Mouse (Mus musculus) thymus, adult 18-20 months (tissue): ENCODE results near the gene Olfr740.

Experiments used
- DNase-seq, 2 experiments: peaks; one replicate each; pipeline ENCODE4 v3.0.0; 2022; ENCODE audit warnings: mixed read lengths in 2 of 2

Gene Olfr740

DNA sequence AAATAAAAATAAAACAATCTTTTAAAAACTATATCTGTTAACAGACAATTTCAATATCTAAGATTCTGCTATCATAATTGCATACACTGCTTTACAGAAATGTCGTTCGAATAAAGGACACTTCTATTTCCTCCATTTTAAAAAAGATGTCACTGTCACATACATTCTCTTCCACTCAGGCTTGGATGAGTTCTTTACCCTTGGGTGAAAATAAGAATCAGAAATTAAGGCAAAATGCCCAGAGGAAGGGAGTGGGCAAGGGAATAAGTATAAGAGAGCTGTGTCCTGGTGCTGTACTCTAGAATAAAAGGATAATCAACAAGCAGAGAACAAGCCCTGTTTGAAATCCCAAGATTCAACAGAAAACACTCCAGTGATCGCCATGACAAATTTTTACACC, at the start of gene Olfr740:
TSS of gene Olfr740 (plus strand) at position 301 of the 400 bp plus-strand sequence.
- DNase-seq: no peak

- DNase-seq: no peak
Observed at GRCm38 (mm10) chr14:50407268-50407667, 38.1 kb upstream of the Olfr740 start, which contains the start of gene Olfr738. Gene Olfr738, plus strand, starts transcription at chr14:50407568.

DNA sequence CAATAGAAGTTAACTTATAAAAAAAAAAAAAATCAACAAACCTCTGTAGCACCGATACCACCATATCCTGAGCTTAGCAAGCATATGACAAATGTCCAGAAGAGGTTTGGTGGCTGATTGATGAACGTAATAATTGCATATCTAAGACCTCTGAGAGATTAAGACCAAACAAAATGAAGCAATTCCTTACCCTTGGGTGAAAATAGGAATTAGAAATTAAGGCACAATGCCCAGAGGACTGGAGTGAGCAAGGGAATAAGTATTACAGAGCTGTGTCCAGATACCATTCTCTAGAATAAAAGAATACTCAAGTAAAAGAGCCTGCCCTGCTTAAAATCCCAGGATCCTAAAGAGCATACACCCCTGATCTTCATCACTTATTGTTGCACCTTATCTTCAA, 27.0 kb upstream of the Olfr740 start, which contains the start of gene Olfr739:
TSS of gene Olfr739 (plus strand) at position 301 of the 400 bp plus-strand sequence.
- no peak for DNase-seq

DNA sequence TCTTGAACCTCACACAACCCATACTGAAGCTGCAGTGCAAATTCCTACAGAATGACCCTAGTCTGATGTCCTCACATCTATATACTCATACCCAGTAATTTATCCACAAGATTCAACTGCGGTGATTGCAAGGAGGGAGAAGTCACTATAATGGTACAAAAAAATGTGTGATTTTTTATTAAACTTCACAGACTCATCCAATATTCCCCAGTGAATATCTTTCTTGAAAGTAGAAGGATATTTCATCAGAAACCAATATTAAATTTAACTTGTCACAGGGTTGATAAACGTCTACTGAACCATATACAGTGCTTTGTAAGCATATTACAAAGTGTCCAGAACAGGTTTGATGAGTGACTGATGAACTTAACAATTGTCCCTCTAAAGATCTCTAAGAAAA, 27.1 kb downstream of the Olfr740 start, which contains the start of gene Olfr741:
TSS of gene Olfr741 (plus strand) at position 301 of the 400 bp plus-strand sequence.
- no peak for DNase-seq

GRCm38 (mm10) chr14:50478406-50478805, 33.1 kb downstream of the Olfr740 start:
- DNase-seq: no peak

DNA sequence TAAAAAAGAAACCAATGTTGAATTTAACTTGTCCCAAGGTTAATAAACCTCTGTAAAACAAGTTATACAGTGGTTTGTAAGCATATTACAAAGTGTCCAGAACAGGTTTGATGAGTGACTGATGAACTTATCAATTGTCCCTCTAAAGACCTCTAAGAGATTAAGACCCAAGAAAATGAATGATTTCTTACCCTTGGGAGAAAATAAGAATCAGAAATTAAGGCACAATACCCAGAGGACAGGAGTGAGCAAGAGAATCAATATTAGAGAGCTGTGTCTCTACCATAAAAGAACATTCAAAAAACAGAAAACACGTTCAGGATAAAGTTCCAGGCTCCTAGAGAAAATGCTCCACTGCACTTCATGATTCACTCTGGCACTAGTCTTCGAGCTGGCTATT, 58.0 kb downstream of the Olfr740 start, which contains the start of gene Olfr742:
TSS of gene Olfr742 (plus strand) at position 301 of the 400 bp plus-strand sequence.
- DNase-seq: no peak
